9 mouse cellular contexts compared by ENCODE assay signal in the genomic region with DNA sequence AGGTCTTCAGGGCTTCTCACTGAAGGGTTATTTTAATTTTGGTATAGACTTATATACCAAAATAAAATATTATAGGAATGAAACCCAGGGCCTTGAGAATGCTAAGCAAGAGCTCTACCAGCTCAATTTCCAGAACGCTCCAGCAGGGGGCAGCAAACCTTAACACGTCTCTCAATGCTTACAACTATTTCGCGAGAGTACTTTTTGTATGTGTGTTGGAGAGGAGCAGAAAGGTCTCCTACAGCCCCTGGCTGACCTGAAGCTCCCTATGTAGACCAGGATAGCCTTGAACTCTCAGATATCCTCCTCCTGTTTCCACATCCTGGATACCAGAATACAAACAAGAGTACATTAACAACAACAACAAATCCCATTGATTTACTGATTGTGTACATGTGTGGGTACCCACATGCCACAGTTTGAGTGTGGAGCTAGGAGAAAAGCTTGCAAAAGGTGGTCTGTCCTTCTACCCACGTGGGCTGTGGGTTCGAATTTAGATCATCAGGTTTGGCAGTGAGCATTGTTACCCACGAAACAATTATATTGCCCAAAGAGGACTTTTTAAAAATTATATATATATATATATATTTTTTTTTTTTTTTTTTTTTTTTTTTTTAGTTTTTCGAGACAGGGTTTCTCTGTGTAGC. TPM values are rescaled to one million over a fixed set of nuclear protein-coding genes. Genes with fewer than 3 reads are reported as not detected.
DNase-seq lines count a peak whose midpoint lies in the region; ATAC-seq and TF ChIP-seq lines count a peak whose summit lies in the region.
"Had no signal": no experiment of that assay in that cellular context is flagged by ENCODE, and none has a peak within 500 bp of the region (broad histone marks: within the 10 kb centered on the region; RNA-seq: fewer than 3 reads in every experiment).

No protein-coding gene starts in this region.

- no peaks in the 10 kb centered on the region for H3K79me2 ChIP-seq in heart, adult 2 months (replicated peaks; ENCODE audit: control insufficient read depth, insufficient read depth, low read length)

- peak; percentile 71 to 85 for DNase-seq in heart, adult 2 months
- peak; percentile 63 for DNase-seq in Muller cell, postnatal 12 days (ENCODE audit: inconsistent ontology term)
- peak; percentile 70 for DNase-seq in cerebellum, adult 9-10 months
- DNase-seq in heart, postnatal 0 days (ENCODE audit: low spot score): peak; percentile 54
- peak; percentile 60 to 79 for DNase-seq in left cerebral cortex, adult 2 months (ENCODE audit: extremely low spot score in 1 of 2, low spot score in 2 of 2)
- peak; percentile 36 to 42 for DNase-seq in thymus, adult 18-20 months

- TF ChIP-seq CTCF in heart, adult 2 months (IDR thresholded peaks at IDR 0.05): peak; percentile 92
- peak; percentile 70 for TF ChIP-seq CTCF in heart, postnatal 0 days (IDR thresholded peaks at IDR 0.05; ENCODE audit: low read depth)
- peak; percentile 93 for TF ChIP-seq CTCF in left cerebral cortex, adult 2 months (IDR thresholded peaks at IDR 0.05)

- H3K4me3 ChIP-seq in heart, adult 2 months: no peak overlapping the region
- no peak overlapping the region for H3K4me3 ChIP-seq in heart, embryonic 11.5 days (ENCODE audit: low read depth, low read length)
- no peak overlapping the region for H3K4me3 ChIP-seq in heart, postnatal 0 days (ENCODE audit: low read depth, low read length)
- no peak overlapping the region for H3K4me3 ChIP-seq in left cerebral cortex, adult 2 months
- H3K4me3 ChIP-seq: embryonic facial prominence, embryonic 12.5 days had no signal

- H3K27me3 ChIP-seq in heart, adult 2 months (ENCODE audit: control insufficient read depth, insufficient read depth, low read length): no peaks in the 10 kb centered on the region
- H3K27me3 ChIP-seq in heart, embryonic 11.5 days (ENCODE audit: control insufficient read depth, insufficient read depth, low read length): no peaks in the 10 kb centered on the region
- no peaks in the 10 kb centered on the region for H3K27me3 ChIP-seq in heart, postnatal 0 days (ENCODE audit: control insufficient read depth, insufficient read depth, low read length)
- H3K27me3 ChIP-seq: embryonic facial prominence, embryonic 12.5 days had no signal

- no peak for TF ChIP-seq POLR2A in heart, adult 2 months (IDR thresholded peaks at IDR 0.05; ENCODE audit: insufficient read depth, low read depth, low read length)

- no peaks in the 10 kb centered on the region; the same call in 1 of the 2 replicates for H3K4me1 ChIP-seq in heart, adult 2 months (ENCODE audit: control insufficient read depth, insufficient read depth, low read length)
- H3K4me1 ChIP-seq in heart, embryonic 11.5 days (ENCODE audit: control insufficient read depth, insufficient read depth, low read length): no peaks in the 10 kb centered on the region
- H3K4me1 ChIP-seq in heart, postnatal 0 days (ENCODE audit: control insufficient read depth, insufficient read depth): 0 out of 2 replicates have a peak, but pooled peaks cover 6% of the 10 kb centered on the region

- intact Hi-C loops in heart, adult 2 months (cut with DNase I): no loop called here
- intact Hi-C loops in left cerebral cortex, adult 2 months (cut with DNase I): no loop called here

- H3K27ac ChIP-seq in heart, adult 2 months: no peak overlapping the region
- H3K27ac ChIP-seq in heart, embryonic 11.5 days (ENCODE audit: low read depth, low read length): no peak overlapping the region
- H3K27ac ChIP-seq in heart, postnatal 0 days (ENCODE audit: low read depth): no peak overlapping the region
- H3K27ac ChIP-seq in left cerebral cortex, adult 2 months: no peak overlapping the region
- H3K27ac ChIP-seq: embryonic facial prominence, embryonic 12.5 days had no signal

- no peak overlapping the region for H3K4me2 ChIP-seq in heart, embryonic 11.5 days
- no peak overlapping the region for H3K4me2 ChIP-seq in heart, postnatal 0 days (ENCODE audit: low read depth, low read length)
- H3K4me2 ChIP-seq: embryonic facial prominence, embryonic 12.5 days had no signal

- TF ChIP-seq EP300 in heart, adult 2 months (IDR thresholded peaks at IDR 0.05; ENCODE audit: insufficient read depth, low read depth, low read length): no peak
- TF ChIP-seq EP300 in heart, postnatal 0 days (IDR thresholded peaks at IDR 0.05; ENCODE audit: low read depth): no peak

- H3K9me3 ChIP-seq in heart, embryonic 11.5 days (replicated peaks; ENCODE audit: control insufficient read depth, low read length): no peaks in the 10 kb centered on the region; the same call in 1 of the 2 replicates
- H3K9me3 ChIP-seq in heart, postnatal 0 days (replicated peaks; ENCODE audit: control insufficient read depth, low read length): no peaks in the 10 kb centered on the region
- H3K9me3 ChIP-seq: embryonic facial prominence, embryonic 12.5 days had no signal

- no peak for ATAC-seq in heart, embryonic 11.5 days (replicated peaks; ENCODE audit: insufficient number of reproducible peaks, low FRiP score, low TSS enrichment)
- no peak for ATAC-seq in heart, postnatal 0 days (ENCODE audit: insufficient read depth, low read depth)
- ATAC-seq in monocyte, adult 5-6 weeks (replicated peaks; ENCODE audit: insufficient number of reproducible peaks, low FRiP score, low TSS enrichment, poor library complexity, severe bottlenecking): peak; percentile 57; the same call in 1 of the 2 replicates

- H3K36me3 ChIP-seq in heart, adult 2 months (ENCODE audit: control insufficient read depth, insufficient read depth, low read length): no peaks in the 10 kb centered on the region
- no peaks in the 10 kb centered on the region for H3K36me3 ChIP-seq in heart, embryonic 11.5 days (ENCODE audit: control insufficient read depth, insufficient read depth, low read length)
- no peaks in the 10 kb centered on the region for H3K36me3 ChIP-seq in heart, postnatal 0 days (replicated peaks; ENCODE audit: control insufficient read depth, insufficient read depth, low read length)
- H3K36me3 ChIP-seq: embryonic facial prominence, embryonic 12.5 days had no signal

- WGBS in heart, adult 2 months: 18% methylated on average over 7 of the region's 8 CpGs
- 19% methylated on average over 7 of the region's 8 CpGs for WGBS in heart, embryonic 11.5 days (ENCODE audit: insufficient replicate concordance)
- WGBS in heart, postnatal 0 days: 20% methylated on average over 7 of the region's 8 CpGs

- no peak overlapping the region for H3K9ac ChIP-seq in heart, adult 2 months (ENCODE audit: low read depth, low read length)
- no peak overlapping the region for H3K9ac ChIP-seq in heart, embryonic 11.5 days (ENCODE audit: low read depth, low read length)
- no peak overlapping the region for H3K9ac ChIP-seq in heart, postnatal 0 days (replicated peaks; ENCODE audit: low read depth, low read length)
- H3K9ac ChIP-seq: embryonic facial prominence, embryonic 12.5 days had no signal

RNA-seq across cellular contexts. Expression of gene Tuba1c, which starts 4.9 kb away (rescaled TPM):
- total RNA-seq in heart, adult 2 months (2021): 10 to 100 TPM; 30.1 to 39.0 TPM
- 58.6 and 74.4 TPM in 2 replicates for polyA plus RNA-seq in heart, adult 2 months (2012; rRNA removed)
- polyA plus RNA-seq in heart, embryonic 11.5 days (2014; fragmentation: Nextera tagmentation; extraction: Ambion mirVana): 167 and 169 TPM in 2 replicates
- total RNA-seq in heart, postnatal 0 days (2014; rRNA removed; ENCODE audit: low replicate concordance): 309 and 399 TPM in 2 replicates
- polyA plus RNA-seq in heart, postnatal 0 days (2015; fragmentation: Nextera tagmentation; extraction: Ambion mirVana): 73.8 and 97.1 TPM in 2 replicates
- 10 to 100 TPM; 56.1 to 61.4 TPM for total RNA-seq in left cerebral cortex, adult 2 months (2021)
- total RNA-seq in monocyte, adult 5-6 weeks (2017): 104 to 150 TPM (median 116 TPM) in 3 replicates

RNA-seq across cellular contexts. Expression of gene Prph, which starts 30.2 kb away (rescaled TPM):
- total RNA-seq in heart, adult 2 months (2021): under 1 TPM; 0.13 to 0.80 TPM
- polyA plus RNA-seq in heart, adult 2 months (2012; rRNA removed): 1.00 and 2.1 TPM in 2 replicates
- polyA plus RNA-seq in heart, embryonic 11.5 days (2014; fragmentation: Nextera tagmentation; extraction: Ambion mirVana): 0.09 and 0.59 TPM in 2 replicates
- 2.0 TPM in 1 of 2 replicates, not detected in the other for total RNA-seq in heart, postnatal 0 days (2014; rRNA removed; ENCODE audit: low replicate concordance)
- polyA plus RNA-seq in heart, postnatal 0 days (2015; fragmentation: Nextera tagmentation; extraction: Ambion mirVana): 0.07 and 0.84 TPM in 2 replicates
- under 1 TPM; 0.91 to 0.97 TPM for total RNA-seq in left cerebral cortex, adult 2 months (2021)
- total RNA-seq in monocyte, adult 5-6 weeks (2017): 1.1 TPM in 1 of 3 replicates, not detected in the others

RNA-seq across cellular contexts. Expression of gene Troap, which starts 49.6 kb away (rescaled TPM):
- total RNA-seq in heart, adult 2 months (2021): under 1 TPM in 1 of 2 experiments, not detected in 1; 0.31 TPM
- 0.18 and 0.53 TPM in 2 replicates for polyA plus RNA-seq in heart, adult 2 months (2012; rRNA removed)
- 21.1 and 22.0 TPM in 2 replicates for polyA plus RNA-seq in heart, embryonic 11.5 days (2014; fragmentation: Nextera tagmentation; extraction: Ambion mirVana)
- 16.2 and 19.1 TPM in 2 replicates for total RNA-seq in heart, postnatal 0 days (2014; rRNA removed; ENCODE audit: low replicate concordance)
- polyA plus RNA-seq in heart, postnatal 0 days (2015; fragmentation: Nextera tagmentation; extraction: Ambion mirVana): 7.0 and 8.1 TPM in 2 replicates
- total RNA-seq in left cerebral cortex, adult 2 months (2021): under 1 TPM in 1 of 2 experiments, not detected in 1; 0.72 TPM
- 2.3 to 3.6 TPM in 2 of 3 replicates, not detected in the other for total RNA-seq in monocyte, adult 5-6 weeks (2017)
